Mouse (Mus musculus) stomach, postnatal 0 days (tissue): ENCODE results near the gene Fyco1.

Experiments used
- CTCF ChIP-seq: IDR thresholded peaks from 2 replicates; pipeline ENCODE4 v1.5.1; 2016; ENCODE audit warnings: antibody characterized with exemption, low read depth, mild to moderate bottlenecking, moderate library complexity
- EP300 ChIP-seq: optimal IDR thresholded peaks from 2 replicates; pipeline ENCODE3; 2016; ENCODE audit warnings: antibody characterized with exemption

DNA sequence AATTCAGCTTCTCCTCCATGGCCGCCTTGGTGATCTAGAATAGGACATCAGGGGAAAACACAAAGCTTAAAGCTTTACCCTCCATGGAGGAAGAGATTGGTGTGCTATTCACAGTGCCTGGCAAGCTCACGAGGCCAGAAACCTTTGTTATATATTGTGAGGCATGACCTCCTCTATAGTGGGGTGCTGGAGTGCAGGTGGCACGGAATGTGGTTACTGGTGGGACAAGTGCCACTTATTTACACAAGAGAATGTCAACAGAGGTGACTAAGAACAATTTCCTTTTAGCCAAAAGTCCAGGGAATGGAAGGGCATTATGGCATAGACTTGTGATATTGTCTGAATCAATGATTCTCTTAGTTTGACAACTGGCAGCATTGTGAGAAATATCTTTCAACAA, 25.1 kb downstream of the Fyco1 start:
- TF ChIP-seq CTCF (no peak), EP300 (no peak)
